Mouse (Mus musculus): ENCODE measurements around the gene Dclre1b. TPM values are rescaled to one million over a fixed set of nuclear protein-coding genes. Genes with fewer than 3 reads are reported as not detected.
"Not testable (repeated sequence)": the region's sequence is repeated elsewhere in the genome, so short reads cannot be mapped to it uniquely, and the experiment has no call there.

The Dclre1b gene
- polyA plus RNA-seq, 1 experiment, result not detected

- 71% methylated on average over 9 of the region's 9 CpGs for WGBS
- Histone ChIP-seq H3K4me1 (ENCODE audit: control insufficient read depth, insufficient read depth, low read length) (peaks cover 3% of the 10 kb centered on the region; the same call in 1 of the 2 replicates), H3K27ac (ENCODE audit: insufficient read depth, low read depth, low read length) (no peak overlapping the region), H3K4me3 (ENCODE audit: insufficient read depth, low read depth, low read length) (no peak overlapping the region)
- TF ChIP-seq CTCF (IDR thresholded peaks at IDR 0.05; ENCODE audit: insufficient read depth, low read depth, low read length) (no peak), POLR2A (IDR thresholded peaks at IDR 0.05; ENCODE audit: insufficient read depth, low read depth, low read length) (no peak)
These were observed 41.6 kb upstream of the Dclre1b start for GRCm38 (mm10) chr3:103850644-103851363.

GRCm38 (mm10) chr3:103840946-103841345, 31.7 kb upstream of the Dclre1b start:
- not testable (repeated sequence) for H3K27ac ChIP-seq (ENCODE audit: insufficient read depth, low read depth, low read length); H3K4me3 ChIP-seq (ENCODE audit: insufficient read depth, low read depth, low read length); H3K4me1 ChIP-seq (ENCODE audit: control insufficient read depth, insufficient read depth, low read length)
- 93% methylated on average over 7 of the region's 7 CpGs for WGBS

GRCm38 (mm10) chr3:103840195-103840594, 31.0 kb upstream of the Dclre1b start:
- not testable (repeated sequence) for H3K4me1 ChIP-seq (ENCODE audit: control insufficient read depth, insufficient read depth, low read length); H3K4me3 ChIP-seq (ENCODE audit: insufficient read depth, low read depth, low read length); H3K27ac ChIP-seq (ENCODE audit: insufficient read depth, low read depth, low read length)
- 92% methylated on average over 3 of the region's 3 CpGs for WGBS

GRCm38 (mm10) chr3:103839711-103840110, 30.5 kb upstream of the Dclre1b start:
- Histone ChIP-seq H3K4me1 (ENCODE audit: control insufficient read depth, insufficient read depth, low read length) (no peaks in the 10 kb centered on the region), H3K27ac (ENCODE audit: insufficient read depth, low read depth, low read length) (no peak overlapping the region), H3K4me3 (ENCODE audit: insufficient read depth, low read depth, low read length) (no peak overlapping the region)
- 95% methylated on average over 6 of the region's 6 CpGs for WGBS
- TF ChIP-seq POLR2A (IDR thresholded peaks at IDR 0.05; ENCODE audit: insufficient read depth, low read depth, low read length) (no peak), CTCF (IDR thresholded peaks at IDR 0.05; ENCODE audit: insufficient read depth, low read depth, low read length) (no peak)

- H3K27ac ChIP-seq (ENCODE audit: insufficient read depth, low read depth, low read length), result no peak overlapping the region
- no peak overlapping the region for H3K4me3 ChIP-seq (ENCODE audit: insufficient read depth, low read depth, low read length)
- no peak for TF ChIP-seq CTCF (IDR thresholded peaks at IDR 0.05; ENCODE audit: insufficient read depth, low read depth, low read length)
- H3K4me1 ChIP-seq (ENCODE audit: control insufficient read depth, insufficient read depth, low read length), result no peaks in the 10 kb centered on the region
- 93% methylated on average over 5 of the region's 5 CpGs for WGBS
These were observed 27.2 kb upstream of the Dclre1b start for GRCm38 (mm10) chr3:103836453-103836852.

GRCm38 (mm10) chr3:103835951-103836310, 26.7 kb upstream of the Dclre1b start:
- TF ChIP-seq POLR2A (IDR thresholded peaks at IDR 0.05; ENCODE audit: insufficient read depth, low read depth, low read length) (no peak), CTCF (IDR thresholded peaks at IDR 0.05; ENCODE audit: insufficient read depth, low read depth, low read length) (no peak)

GRCm38 (mm10) chr3:103835272-103835950, 26.2 kb upstream of the Dclre1b start:
- H3K4me1 ChIP-seq (ENCODE audit: control insufficient read depth, insufficient read depth, low read length), result no peaks in the 10 kb centered on the region
- H3K4me3 ChIP-seq (ENCODE audit: insufficient read depth, low read depth, low read length), result no peak overlapping the region
- H3K27ac ChIP-seq (ENCODE audit: insufficient read depth, low read depth, low read length), result no peak overlapping the region
- no peak for TF ChIP-seq POLR2A (IDR thresholded peaks at IDR 0.05; ENCODE audit: insufficient read depth, low read depth, low read length)
- TF ChIP-seq CTCF (IDR thresholded peaks at IDR 0.05; ENCODE audit: insufficient read depth, low read depth, low read length), result no peak
- 83% methylated on average over 6 of the region's 6 CpGs for WGBS

More at GRCm38 (mm10) chr3:103835951-103836310, 26.7 kb upstream of the Dclre1b start:
- H3K27ac ChIP-seq (ENCODE audit: insufficient read depth, low read depth, low read length), result no peak overlapping the region
- WGBS, result 59% methylated on average over 10 of the region's 10 CpGs
- H3K4me1 ChIP-seq (ENCODE audit: control insufficient read depth, insufficient read depth, low read length), result no peaks in the 10 kb centered on the region
- H3K4me3 ChIP-seq (ENCODE audit: insufficient read depth, low read depth, low read length), result no peak overlapping the region

- WGBS, result 80% methylated on average over 2 of the region's 2 CpGs
- Histone ChIP-seq H3K4me1 (ENCODE audit: control insufficient read depth, insufficient read depth, low read length) (no peaks in the 10 kb centered on the region), H3K27ac (ENCODE audit: insufficient read depth, low read depth, low read length) (no peak overlapping the region), H3K4me3 (ENCODE audit: insufficient read depth, low read depth, low read length) (no peak overlapping the region)
- TF ChIP-seq POLR2A (IDR thresholded peaks at IDR 0.05; ENCODE audit: insufficient read depth, low read depth, low read length) (no peak), CTCF (IDR thresholded peaks at IDR 0.05; ENCODE audit: insufficient read depth, low read depth, low read length) (no peak)
These were observed 24.8 kb upstream of the Dclre1b start for GRCm38 (mm10) chr3:103834001-103834400.

GRCm38 (mm10) chr3:103832426-103832825, 23.2 kb upstream of the Dclre1b start, which contains the start of gene Bcl2l15:
TSS of gene Bcl2l15 (plus strand) at chr3:103832601.
- no peak for TF ChIP-seq POLR2A (IDR thresholded peaks at IDR 0.05; ENCODE audit: insufficient read depth, low read depth, low read length)
- H3K4me1 ChIP-seq (ENCODE audit: control insufficient read depth, insufficient read depth, low read length), result no peaks in the 10 kb centered on the region

GRCm38 (mm10) chr3:103831146-103831545, 21.9 kb upstream of the Dclre1b start:
- H3K4me3 ChIP-seq (ENCODE audit: insufficient read depth, low read depth, low read length), result no peak overlapping the region
- no peak overlapping the region for H3K27ac ChIP-seq (ENCODE audit: insufficient read depth, low read depth, low read length)
- 88% methylated on average over 7 of the region's 7 CpGs for WGBS
- H3K4me1 ChIP-seq (ENCODE audit: control insufficient read depth, insufficient read depth, low read length), result no peaks in the 10 kb centered on the region
- TF ChIP-seq CTCF (IDR thresholded peaks at IDR 0.05; ENCODE audit: insufficient read depth, low read depth, low read length), result no peak
- no peak for TF ChIP-seq POLR2A (IDR thresholded peaks at IDR 0.05; ENCODE audit: insufficient read depth, low read depth, low read length)

More at GRCm38 (mm10) chr3:103832426-103832825, 23.2 kb upstream of the Dclre1b start, which contains the start of gene Bcl2l15:
- H3K4me3 ChIP-seq (ENCODE audit: insufficient read depth, low read depth, low read length), result no peak within 1 kb of the TSS
- no peak within 1 kb of the TSS for H3K27ac ChIP-seq (ENCODE audit: insufficient read depth, low read depth, low read length)

GRCm38 (mm10) chr3:103830681-103831080, 21.4 kb upstream of the Dclre1b start:
- H3K4me3 ChIP-seq (ENCODE audit: insufficient read depth, low read depth, low read length); H3K4me1 ChIP-seq (ENCODE audit: control insufficient read depth, insufficient read depth, low read length); H3K27ac ChIP-seq (ENCODE audit: insufficient read depth, low read depth, low read length): not testable (repeated sequence)
- WGBS, result 40% methylated on average over 1 of the region's 1 CpGs

Measured in olfactory bulb, adult 2 months (tissue).